Mouse (Mus musculus): ENCODE measurements at regions not wholly inside any gene's neighbourhood (a gene's known extent, or its start where the extent isn't known, plus 50 kb on each side); places are given as distances from the start of the nearest gene placed in this dataset.

- in situ Hi-C loops (cut with MboI, MseI): no loop called here
These were observed 113.4 kb upstream of the C1qtnf3 start for GRCm38 (mm10) chr15:10838584-10839288.

- in situ Hi-C loops (cut with MboI, MseI): no loop called here
These were observed 111.5 kb upstream of the C1qtnf3 start for GRCm38 (mm10) chr15:10840621-10841034.

DNA sequence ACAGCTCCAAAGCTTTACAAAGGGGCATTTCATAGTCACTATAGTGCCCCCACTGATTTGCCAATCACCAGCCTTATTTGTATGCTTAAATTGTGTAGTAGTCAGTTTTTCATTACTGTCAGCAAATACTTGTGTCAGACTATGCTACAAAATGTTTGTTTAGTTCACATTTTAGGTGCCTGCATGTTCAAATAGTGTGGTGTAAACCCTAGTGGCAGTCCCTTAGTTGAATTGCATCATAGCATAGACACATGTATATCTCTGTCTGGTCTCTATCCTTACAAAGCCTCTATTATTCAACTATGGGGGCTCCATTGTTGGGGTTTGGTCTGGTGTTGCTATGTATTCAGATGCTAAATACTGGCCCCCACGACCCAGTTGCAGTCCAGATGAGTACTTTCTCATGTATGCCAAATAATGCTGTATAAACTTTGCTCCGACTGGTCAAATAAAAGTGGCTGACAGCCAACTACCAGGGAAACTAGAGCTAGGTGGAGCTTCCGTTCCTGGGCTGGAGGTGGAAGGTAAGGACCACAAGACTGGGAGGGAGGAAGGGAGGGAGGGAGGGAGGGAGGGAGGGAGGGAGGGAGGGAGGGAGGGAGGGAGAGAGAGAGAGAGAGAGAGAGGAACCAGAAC is 109.0 kb upstream of the C1qtnf3 start:
- in situ Hi-C loops (cut with MboI, MseI): no loop called here

DNA sequence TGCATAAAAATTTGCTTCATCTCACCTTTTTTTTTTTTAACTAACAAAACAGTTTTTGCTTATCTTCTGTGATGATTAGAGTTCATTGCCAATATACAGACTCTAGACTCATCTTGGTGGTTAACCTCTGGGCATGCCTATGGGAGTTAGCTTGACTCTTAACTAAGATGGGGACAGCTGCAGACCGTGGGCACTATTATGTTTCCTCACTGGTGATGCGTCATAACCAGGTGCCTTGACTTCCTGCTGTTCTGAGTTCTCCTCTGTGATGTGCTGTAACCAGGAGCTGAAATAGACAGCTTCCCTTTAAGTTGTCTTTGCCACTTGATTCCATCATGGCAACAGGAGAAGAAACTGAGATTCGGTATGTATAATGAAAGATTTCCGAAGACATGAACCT is 105.4 kb upstream of the C1qtnf3 start:
- in situ Hi-C loops (cut with MboI, MseI): no loop called here

DNA sequence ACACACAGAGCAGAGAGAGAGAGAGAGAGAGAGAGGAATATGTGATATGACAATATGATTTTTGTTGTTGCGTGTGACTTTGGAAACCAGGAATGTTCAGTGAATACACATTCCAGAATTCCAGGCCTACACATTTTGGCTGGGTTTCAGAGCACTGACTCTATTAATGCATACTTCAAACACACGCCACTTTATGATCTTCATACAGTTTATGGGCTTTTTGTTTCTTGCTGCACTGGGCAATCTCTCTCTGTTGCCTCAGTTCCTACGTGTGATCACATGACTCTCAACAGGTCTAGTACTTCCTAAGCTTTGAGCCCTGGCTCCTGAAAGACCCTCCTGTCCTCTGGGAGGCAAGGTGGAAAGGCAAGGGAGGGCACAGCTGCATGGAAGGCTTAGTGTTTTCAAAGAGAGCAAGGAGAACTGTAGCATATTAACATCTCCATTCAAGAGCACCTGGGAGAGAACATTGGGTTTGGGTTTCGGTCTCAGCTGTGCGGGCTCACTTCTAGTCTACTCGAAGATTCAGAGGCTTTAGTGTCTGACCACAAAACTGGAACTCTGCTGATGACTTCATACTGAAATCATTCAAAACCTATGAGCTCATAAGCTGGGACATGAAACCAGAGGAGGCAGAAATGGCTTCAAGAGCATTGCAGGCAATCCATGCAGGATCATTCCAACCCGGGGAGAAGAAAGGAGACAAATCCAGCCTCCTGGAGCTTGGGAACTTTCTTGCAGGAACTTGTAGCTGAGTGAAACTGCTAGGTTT is 87.9 kb upstream of the C1qtnf3 start:
- in situ Hi-C loops (cut with MboI, MseI): loop anchor here in 1 of 2 experiments (10.0 kb wide), 1 partner anchor 359 kb away; no protein-coding TSS in a partner anchor

- in situ Hi-C loops (cut with MboI, MseI): loop anchor here in 1 of 2 experiments (10.0 kb wide), 1 partner anchor 360 kb away; no protein-coding TSS in a partner anchor
These were observed 87.0 kb upstream of the C1qtnf3 start for GRCm38 (mm10) chr15:10865109-10865508.

GRCm38 (mm10) chr15:10866794-10867193 is 85.3 kb upstream of the C1qtnf3 start:
- in situ Hi-C loops (cut with MboI, MseI): loop anchor here in 1 of 2 experiments (10.0 kb wide), 1 partner anchor 362 kb away; no protein-coding TSS in a partner anchor

DNA sequence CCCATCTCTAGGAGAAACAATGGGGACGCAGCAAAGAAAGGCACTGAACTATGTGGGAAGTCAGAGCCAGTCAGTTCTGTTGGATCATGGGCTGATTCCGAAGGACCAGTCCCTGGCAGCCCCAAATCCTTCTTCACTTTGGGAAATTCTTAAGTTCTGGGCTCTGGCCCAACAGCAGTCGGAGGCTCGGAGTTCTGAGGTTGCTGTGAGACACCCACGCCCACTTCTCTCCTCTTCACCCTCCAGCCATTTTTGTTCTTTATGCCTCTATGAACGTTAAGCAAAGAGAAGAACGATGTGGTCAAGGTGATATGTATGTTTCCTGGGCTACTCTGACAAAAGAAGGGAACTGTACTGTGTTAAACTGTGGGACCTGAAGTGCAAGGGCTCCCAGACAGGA is 84.0 kb upstream of the C1qtnf3 start:
- in situ Hi-C loops (cut with MboI, MseI): loop anchor here in 1 of 2 experiments (10.0 kb wide), 1 partner anchor 363 kb away; no protein-coding TSS in a partner anchor

DNA sequence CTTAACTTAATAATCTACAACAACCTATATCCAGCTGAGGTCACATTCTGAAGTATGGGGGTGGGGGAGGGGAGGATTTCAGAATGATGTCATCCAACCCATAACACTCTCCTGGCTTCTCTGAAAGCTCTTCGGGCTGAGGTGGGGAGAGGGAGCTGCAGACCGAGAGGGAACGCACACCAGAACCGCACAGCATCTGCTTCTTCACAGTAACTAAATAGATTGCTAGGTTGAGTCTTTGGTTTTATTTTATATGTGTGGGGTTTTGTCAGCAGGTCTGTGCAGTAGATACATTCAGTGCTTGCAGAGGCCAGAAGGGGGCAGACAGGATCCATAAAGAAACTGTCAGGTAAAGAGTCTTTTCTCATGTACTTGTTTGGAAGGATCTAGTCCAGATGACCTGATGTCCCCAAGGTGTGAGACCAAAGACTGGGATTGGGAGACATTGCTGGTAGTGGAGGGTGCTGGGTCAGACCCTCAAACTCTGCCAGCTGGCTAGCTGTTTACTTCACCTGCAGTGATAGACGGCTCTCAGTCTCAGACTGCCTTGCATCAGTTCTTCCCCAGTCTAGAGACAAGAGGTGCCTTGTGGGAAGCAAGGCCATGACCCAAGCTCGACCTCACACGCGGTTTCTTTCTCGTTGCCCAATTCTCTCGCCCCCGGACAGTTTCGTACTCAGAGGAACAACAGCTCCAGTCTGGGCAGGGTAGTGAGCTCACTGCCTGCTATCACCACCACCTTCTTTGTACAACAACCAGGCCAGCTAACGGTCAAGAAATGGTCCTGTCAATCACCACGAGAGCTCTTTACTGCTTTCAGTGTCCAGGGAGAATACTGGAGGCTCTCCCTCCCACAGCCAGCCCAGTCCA is 83.2 kb upstream of the C1qtnf3 start:
- in situ Hi-C loops (cut with MboI, MseI): loop anchor here in 1 of 2 experiments (10.0 kb wide), 1 partner anchor 364 kb away; no protein-coding TSS in a partner anchor

- in situ Hi-C loops (cut with MboI, MseI): loop anchor here in 1 of 2 experiments (10.0 kb wide), 1 partner anchor 365 kb away; no protein-coding TSS in a partner anchor
These were observed 82.3 kb upstream of the C1qtnf3 start for GRCm38 (mm10) chr15:10869879-10870278.

GRCm38 (mm10) chr15:10872322-10872967 is 79.7 kb upstream of the C1qtnf3 start:
- in situ Hi-C loops (cut with MboI, MseI): no loop called here

DNA sequence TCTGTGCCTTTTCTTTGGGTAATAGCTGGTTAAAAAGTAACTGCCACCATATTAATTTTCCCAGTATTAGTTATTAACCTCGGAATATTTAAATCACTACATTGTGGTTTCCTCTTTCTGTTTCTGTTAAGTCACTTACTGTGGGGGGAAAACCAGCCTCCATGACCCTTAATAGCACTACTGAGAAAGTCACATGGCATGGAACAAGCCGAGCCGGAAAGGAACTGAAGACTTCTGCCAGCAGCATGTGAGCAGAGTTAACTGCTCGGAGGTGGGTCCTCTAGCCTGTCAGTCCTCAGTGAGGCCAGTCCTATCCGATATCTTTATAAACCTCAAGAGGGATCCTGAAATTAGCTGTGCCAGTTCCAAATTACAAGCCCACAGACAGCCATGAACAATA is 75.8 kb upstream of the C1qtnf3 start:
- in situ Hi-C loops (cut with MboI, MseI): no loop called here

- in situ Hi-C loops (cut with MboI, MseI): no loop called here
These were observed 70.4 kb upstream of the C1qtnf3 start for GRCm38 (mm10) chr15:10881726-10882125.

- in situ Hi-C loops (cut with MboI, MseI): loop anchor here in 1 of 2 experiments (5.0 kb wide), 1 partner anchor 381 kb away; no protein-coding TSS in a partner anchor
These were observed 64.1 kb upstream of the C1qtnf3 start for GRCm38 (mm10) chr15:10887990-10888389.

DNA sequence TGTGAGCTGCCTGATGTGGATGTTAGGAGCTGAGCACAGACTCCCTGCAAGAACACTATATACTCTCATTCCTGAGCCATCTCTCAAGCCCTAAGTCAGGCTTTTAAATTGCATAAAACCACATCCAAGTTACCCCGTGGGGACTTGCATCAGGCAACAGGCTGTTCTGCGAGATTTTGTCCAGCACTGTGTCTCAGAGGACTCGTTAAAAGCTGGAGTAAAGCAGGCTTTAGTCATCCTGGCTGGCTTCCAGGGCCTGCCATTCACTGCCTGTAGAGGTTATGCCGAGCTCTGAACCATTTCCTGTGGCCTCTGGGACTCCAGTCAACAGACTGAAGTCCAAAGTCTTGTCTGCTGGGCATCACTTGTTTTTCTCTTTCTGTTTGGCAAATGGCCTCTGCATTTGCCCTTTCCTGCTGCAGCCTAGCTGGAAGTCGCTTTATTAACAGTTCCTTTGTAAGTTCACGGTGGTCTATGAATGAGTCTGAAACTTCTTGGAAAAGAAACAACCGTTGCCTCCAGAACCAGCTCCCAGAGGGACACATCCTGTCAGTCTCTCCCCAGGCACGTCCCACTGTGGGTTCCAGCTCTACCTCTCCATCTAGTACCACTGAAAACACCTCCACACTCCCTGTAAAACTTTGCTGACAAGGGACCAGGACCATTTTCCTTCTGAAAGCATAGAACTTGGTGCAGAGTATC is 61.8 kb upstream of the C1qtnf3 start:
- in situ Hi-C loops (cut with MboI, MseI): no loop called here

- in situ Hi-C loops (cut with MboI, MseI): no loop called here
These were observed 53.8 kb upstream of the C1qtnf3 start for GRCm38 (mm10) chr15:10898309-10898708.

DNA sequence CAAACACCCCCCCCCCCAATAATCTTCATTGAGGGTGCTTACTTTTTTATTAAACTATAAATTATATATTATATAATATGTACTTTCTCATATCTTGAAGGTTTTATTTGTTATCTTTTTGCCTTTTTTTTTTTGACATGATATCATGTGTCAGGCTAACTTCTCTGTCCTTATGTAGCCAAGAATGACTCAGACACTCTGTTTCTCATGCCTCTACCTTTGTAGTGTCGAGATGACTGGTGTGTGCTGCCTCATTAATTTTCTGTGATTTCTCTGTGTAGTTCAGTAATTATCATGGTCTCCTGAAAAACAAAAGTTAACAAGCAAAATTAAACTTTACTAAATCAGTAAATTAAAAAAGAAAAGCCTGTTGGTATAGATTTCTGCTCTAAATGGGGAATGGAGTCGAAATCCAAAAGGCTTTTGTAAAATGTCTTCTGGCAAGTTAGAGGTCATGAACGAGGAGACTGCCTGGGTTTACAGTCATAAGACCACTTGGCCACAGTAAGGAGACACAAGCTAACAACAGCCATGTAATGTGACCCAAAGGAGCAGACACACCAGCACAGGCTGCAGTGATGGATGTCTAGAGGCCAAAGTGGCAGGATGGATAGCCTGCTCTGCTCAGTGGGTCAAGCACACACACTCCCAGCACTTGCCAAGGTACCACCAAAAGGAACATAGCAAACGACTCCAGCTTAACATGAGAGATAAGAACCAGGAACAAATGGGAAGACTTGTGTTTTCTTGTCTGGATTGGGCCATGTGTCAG is 53.2 kb upstream of the C1qtnf3 start:
- in situ Hi-C loops (cut with MboI, MseI): no loop called here

- in situ Hi-C loops (cut with MboI, MseI): loop anchor here (25.0 kb wide), 1 partner anchor 412 kb away; no protein-coding TSS in a partner anchor
These were observed 52.2 kb upstream of the C1qtnf3 start for GRCm38 (mm10) chr15:10899904-10900303.

- in situ Hi-C loops (cut with MboI, MseI): loop anchor here (25.0 kb wide), 1 partner anchor 411 kb away; no protein-coding TSS in a partner anchor
These were observed 51.1 kb upstream of the C1qtnf3 start for GRCm38 (mm10) chr15:10901075-10901474.

Measured in T-helper 17 cell (primary cell).